Mouse (Mus musculus) heart, embryonic 14.5 days (tissue): ENCODE measurements around the gene Stra6. TPM values are rescaled to one million over a fixed set of nuclear protein-coding genes. Genes with fewer than 3 reads are reported as not detected.

ENCODE experiments used
- ATAC-seq: fragments of 200-750 bp; cut with Nextera tagmentation; 2 replicates; pipeline ENCODE4 v1.8.0; 2017; ENCODE audit warnings: low read depth, moderate TSS enrichment; ENCODE audit not compliant: insufficient number of reproducible peaks, insufficient read depth, low FRiP score
- H3K27ac ChIP-seq, 2 experiments: fragments of 200-500 bp in 1 of 2; fragments of 300-500 bp in 1 of 2; sonication (generic) in 1 of 2; replicated peaks in 1 of 2; 2 replicates each; pipeline ENCODE4 v1.5.1; 2012 to 2014; ENCODE audit warnings: low read depth in 2 of 2, low read length in 2 of 2, control low read depth in 1 of 2, mild to moderate bottlenecking in 1 of 2, mixed read lengths in 1 of 2; ENCODE audit not compliant: control insufficient read depth in 1 of 2, insufficient read depth in 1 of 2
- H3K27me3 ChIP-seq: fragments of 300-500 bp; sonication (generic); 2 replicates; pipeline ENCODE4 v1.6.1; 2014; ENCODE audit warnings: mild to moderate bottlenecking, low read length, control low read depth; ENCODE audit not compliant: control insufficient read depth, insufficient read depth
- H3K36me3 ChIP-seq: fragments of 300-500 bp; sonication (generic); 2 replicates; pipeline ENCODE4 v1.6.1; 2014; ENCODE audit warnings: mild to moderate bottlenecking, control low read depth, low read length, mixed read lengths; ENCODE audit not compliant: control insufficient read depth, insufficient read depth
- H3K4me1 ChIP-seq, 2 experiments: fragments of 200-500 bp in 1 of 2; fragments of 300-500 bp in 1 of 2; sonication (generic) in 1 of 2; 2 replicates each; pipeline ENCODE4 v1.6.1; 2012 to 2014; ENCODE audit warnings: low read length in 2 of 2, control low read depth in 1 of 2, mixed read lengths in 1 of 2; ENCODE audit not compliant: control insufficient read depth in 2 of 2, insufficient read depth in 2 of 2
- H3K4me2 ChIP-seq: fragments of 300-500 bp; sonication (generic); 2 replicates; pipeline ENCODE4 v1.6.1; 2014; ENCODE audit warnings: mild to moderate bottlenecking, low read length
- H3K4me3 ChIP-seq, 2 experiments: fragments of 200-500 bp in 1 of 2; fragments of 300-500 bp in 1 of 2; sonication (generic) in 1 of 2; 2 replicates each; pipeline ENCODE4 v1.5.1; 2012 to 2014; ENCODE audit warnings: low read length in 2 of 2, mild to moderate bottlenecking in 2 of 2, control low read depth in 1 of 2, low read depth in 1 of 2, moderate library complexity in 1 of 2; ENCODE audit not compliant: control insufficient read depth in 1 of 2, insufficient read depth in 1 of 2
- H3K9ac ChIP-seq: fragments of 300-500 bp; sonication (generic); 2 replicates; pipeline ENCODE4 v1.6.1; 2014; ENCODE audit warnings: mild to moderate bottlenecking, low read length
- H3K9me3 ChIP-seq: fragments of 300-500 bp; sonication (generic); 2 replicates; pipeline ENCODE4 v1.6.1; 2016; ENCODE audit warnings: low read length, control low read depth; ENCODE audit not compliant: control insufficient read depth
- WGBS: fragments of 180-500 bp; shearing (Covaris S2); extraction: QIAGEN DNeasy Blood & Tissue Kit; methylation state at CpG from one replicate; pipeline ENCODE4 v1.1.7; 2014; 5-methylcytosine and 5-hydroxymethylcytosine counted together
- polyA plus RNA-seq: library from polyadenylated mRNA; unstranded; fragments of >200 nt; fragmentation: Nextera tagmentation; extraction: Ambion mirVana; gene quantifications from 2 replicates; pipeline ENCODE4 v1.2.1, GENCODE M21; 2014

Stra6 gene
- polyA plus RNA-seq, 1 experiment from 2014 or later: 0.57 TPM

DNA sequence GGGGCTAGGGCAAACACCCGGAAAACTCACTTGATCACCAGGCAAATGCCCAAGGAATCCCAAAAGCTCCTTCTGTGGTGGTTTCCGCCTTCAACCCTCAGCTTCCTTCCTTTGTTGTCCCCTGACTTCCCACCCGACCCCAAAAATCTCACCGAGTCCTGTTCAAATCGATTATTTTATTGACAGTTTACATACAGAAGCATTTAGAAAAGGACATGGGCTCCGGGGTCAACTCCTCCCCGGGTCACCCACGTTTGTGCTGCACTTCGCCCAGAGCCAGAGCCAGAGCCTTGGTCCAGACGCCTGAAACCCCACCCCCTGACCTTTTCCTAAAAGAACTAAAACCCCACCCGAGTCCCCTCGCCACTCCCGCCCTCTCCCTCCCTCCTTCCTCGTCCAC, 132.6 kb downstream of the Stra6 start:
- peaks cover 82% of the 10 kb centered on the region for H3K27me3 ChIP-seq
- H3K36me3 ChIP-seq: no peaks in the 10 kb centered on the region
- peak overlapping the region; percentile 50 for H3K4me2 ChIP-seq
- H3K9me3 ChIP-seq: no peaks in the 10 kb centered on the region
- no peak overlapping the region for H3K27ac ChIP-seq
- H3K9ac ChIP-seq: no peak overlapping the region
- H3K4me1 ChIP-seq: peaks cover 12 to 30% of the 10 kb centered on the region in 2 experiments; a peak in 3 of 4 replicates
- 7% methylated on average over 14 of the region's 14 CpGs for WGBS
- H3K4me3 ChIP-seq: peak overlapping the region in 1 of 2 experiments; percentile 22; a peak in 2 of 4 replicates
- no peak for ATAC-seq

DNA sequence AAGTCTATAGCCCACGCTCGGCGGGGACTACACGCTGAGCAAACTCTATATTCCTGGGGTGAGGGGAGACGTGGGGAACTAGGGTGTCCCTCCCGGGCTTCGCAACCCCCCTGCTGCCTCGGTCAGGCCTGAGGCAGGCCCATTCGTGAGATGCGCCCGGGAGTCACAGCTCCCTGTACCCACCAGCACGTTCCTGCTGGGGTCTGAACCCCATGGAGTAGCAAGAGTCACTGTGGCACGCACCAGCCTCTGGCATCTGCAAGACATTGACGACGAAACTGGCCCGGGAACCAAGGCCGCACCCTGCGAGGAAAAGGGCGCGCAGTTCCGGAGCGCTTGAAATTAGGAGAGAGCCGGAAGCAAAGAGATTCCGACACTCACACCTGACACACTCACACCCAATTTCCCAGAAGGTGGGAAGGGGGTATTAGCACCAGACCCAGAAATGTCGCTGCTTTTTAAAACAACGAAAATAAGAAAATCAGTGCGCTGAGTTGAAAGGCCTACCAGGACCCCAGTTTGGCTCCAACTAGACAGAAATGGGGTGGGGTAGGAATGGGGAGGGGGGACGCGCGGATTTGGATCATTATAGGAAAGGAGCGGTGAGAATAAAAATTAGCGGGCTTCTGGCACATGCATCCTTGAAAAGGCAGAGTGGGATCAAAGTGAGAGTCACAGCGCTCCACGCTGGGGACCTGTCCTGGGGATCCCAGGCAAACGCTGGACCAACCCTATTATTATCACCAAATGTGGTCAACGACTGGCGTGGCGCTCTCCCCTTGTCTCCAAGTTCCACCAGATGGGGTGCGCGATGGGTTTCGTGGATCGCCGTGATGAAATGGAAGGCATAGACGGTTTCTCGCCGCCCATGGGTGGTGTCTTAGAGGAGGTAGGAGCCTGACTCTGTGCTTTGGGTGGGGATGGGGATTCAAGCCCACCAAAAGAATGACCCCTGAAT, 133.3 kb downstream of the Stra6 start:
- 4% methylated on average over 46 of the region's 46 CpGs for WGBS
- ATAC-seq: no peak

DNA sequence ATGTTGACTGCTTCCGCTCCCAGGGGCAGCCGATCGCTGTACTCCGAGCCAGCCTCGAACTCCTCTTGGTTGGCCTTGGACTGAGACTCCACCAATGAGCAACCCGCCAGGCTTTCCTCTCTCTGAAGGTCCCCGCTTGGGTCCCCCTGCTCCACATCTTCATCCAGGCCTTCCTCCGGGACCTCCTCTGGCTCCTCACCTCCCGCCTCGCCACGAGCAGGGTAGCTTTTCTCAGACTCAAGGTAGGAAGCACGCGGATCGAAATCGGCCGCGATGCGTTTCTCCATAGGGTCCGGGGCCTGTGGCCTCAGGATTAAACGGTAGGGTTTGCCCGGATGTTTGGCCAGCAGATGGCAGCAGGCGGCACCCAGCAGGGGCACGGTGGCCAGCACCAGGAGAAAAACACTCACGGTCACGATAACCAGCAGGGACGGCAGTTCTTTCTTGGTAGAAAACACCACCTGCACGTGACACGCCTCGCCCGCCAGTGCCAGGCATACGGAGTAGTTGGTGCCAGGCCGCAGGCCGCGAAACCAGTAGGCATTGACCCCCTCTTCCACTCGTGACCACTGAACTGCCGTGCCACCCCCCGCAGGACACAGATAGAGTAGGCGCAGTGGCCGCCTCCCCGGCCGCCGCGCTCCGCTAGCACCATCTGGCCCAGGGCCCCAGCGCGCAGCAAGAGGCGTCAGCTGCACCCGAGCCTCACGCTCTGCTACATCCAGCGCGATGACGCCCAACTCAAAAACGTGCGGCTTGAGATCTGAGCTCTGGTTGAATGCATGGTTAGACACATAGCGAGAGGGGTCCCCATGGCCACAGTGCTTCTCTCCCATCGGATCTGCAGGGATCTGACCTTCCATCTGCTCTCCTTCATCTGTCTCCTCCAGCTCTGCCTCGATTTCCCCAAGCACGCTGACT, 134.5 kb downstream of the Stra6 start:
- H3K27me3 ChIP-seq: peaks cover 96% of the 10 kb centered on the region
- no peak for ATAC-seq

More for the DNA sequence above, 133.3 kb downstream of the Stra6 start:
- Histone ChIP-seq H3K27me3 (peaks cover 87% of the 10 kb centered on the region), H3K4me1 (peaks cover 12 to 30% of the 10 kb centered on the region in 2 experiments; a peak in 3 of 4 replicates), H3K4me2 (peak overlapping the region; percentile 50), H3K4me3 (peak overlapping the region; percentile 4 to 28; a peak in 3 of 4 replicates), H3K9ac (no peak overlapping the region), H3K9me3 (no peaks in the 10 kb centered on the region), H3K36me3 (no peaks in the 10 kb centered on the region), H3K27ac (no peak overlapping the region)

DNA sequence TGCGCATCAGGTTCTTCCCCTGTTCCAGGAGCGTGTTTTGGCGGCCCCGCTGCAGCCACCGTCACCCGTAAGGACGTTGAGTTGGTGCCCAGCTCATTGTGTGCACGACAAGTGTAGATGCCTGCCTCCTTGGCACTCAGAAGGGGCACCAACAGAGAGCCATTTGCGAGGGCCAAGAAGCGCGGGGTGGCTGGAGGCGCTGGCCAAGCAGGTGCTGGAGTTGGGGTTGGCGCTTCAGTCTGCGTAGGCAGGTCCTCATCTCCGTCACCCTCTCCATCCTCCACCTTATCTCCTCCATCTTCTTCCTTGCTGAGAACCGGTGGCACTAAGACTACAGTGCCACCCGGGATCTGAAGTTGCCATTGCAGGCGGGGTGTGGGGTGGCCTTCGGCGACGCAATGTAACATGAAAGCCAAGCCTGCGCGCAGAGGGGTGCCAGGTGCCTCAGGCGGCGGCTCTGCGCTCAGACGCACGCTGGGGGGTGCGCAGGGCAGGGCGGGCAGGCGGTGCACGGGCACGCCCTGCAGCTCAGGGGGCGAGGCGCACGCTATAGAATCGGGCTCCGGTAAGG, 135.3 kb downstream of the Stra6 start:
- WGBS: 4% methylated on average over 34 of the region's 38 CpGs
- H3K4me1 ChIP-seq: peaks cover 13 to 35% of the 10 kb centered on the region in 2 experiments; a peak in 3 of 4 replicates
- no peak for ATAC-seq
- H3K4me3 ChIP-seq: peak overlapping the region in 1 of 2 experiments; percentile 28; a peak in 2 of 4 replicates
- peaks cover 96% of the 10 kb centered on the region for H3K27me3 ChIP-seq
- no peak overlapping the region for H3K27ac ChIP-seq
- no peaks in the 10 kb centered on the region for H3K9me3 ChIP-seq
- no peaks in the 10 kb centered on the region for H3K36me3 ChIP-seq
- H3K4me2 ChIP-seq: peak overlapping the region; percentile 50
- no peak overlapping the region for H3K9ac ChIP-seq

More for the DNA sequence above, 134.5 kb downstream of the Stra6 start:
- Histone ChIP-seq H3K9me3 (no peaks in the 10 kb centered on the region), H3K4me1 (peaks cover 12 to 30% of the 10 kb centered on the region in 2 experiments; a peak in 3 of 4 replicates), H3K9ac (no peak overlapping the region), H3K27ac (no peak overlapping the region), H3K36me3 (no peaks in the 10 kb centered on the region), H3K4me3 (peak overlapping the region; percentile 21 to 28), H3K4me2 (peak overlapping the region; percentile 50)
- under 1% methylated on average over 58 of the region's 58 CpGs for WGBS

DNA sequence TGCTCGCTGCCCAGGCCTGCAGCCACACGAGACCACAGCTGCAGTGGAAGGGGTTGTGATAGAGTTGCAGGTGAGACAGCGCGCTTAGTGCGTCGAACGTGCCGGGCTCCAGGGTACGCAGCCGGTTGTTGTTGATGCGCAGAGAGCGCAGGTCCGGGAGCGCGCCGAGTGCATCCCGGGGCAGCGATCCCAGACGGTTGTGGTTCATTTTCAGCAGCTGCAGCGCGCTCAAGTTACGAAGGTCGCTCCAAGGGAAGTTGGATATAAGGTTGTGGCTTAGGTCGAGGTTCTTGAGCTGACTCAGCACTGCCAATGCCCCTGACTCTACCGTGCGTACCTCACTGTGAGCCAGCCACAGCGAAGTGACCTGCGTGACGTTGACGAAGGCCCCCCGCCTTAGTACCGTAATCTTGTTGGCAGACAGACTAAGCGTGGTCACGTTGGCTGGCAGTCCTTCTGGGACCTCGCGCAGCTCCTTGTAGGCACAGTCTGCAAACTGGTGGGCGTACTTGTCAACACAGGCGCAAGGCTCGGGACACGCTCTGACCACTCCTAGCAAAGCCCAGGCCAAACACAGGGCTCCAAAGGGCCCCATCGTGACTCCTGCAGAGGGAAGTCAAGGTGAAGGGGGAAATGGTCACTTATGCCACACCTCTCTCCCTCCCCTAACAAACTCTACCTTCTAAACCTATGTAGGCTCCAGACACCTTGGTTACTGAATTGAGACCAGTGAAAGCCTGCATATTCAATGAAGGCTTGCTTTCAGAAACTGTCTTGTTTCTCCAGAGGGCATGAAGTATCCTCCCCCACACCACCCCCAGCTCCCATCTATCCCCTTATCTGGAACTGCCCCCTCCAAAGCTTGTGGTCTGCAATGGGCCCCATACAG, 136.0 kb downstream of the Stra6 start:
- WGBS: under 1% methylated on average over 41 of the region's 41 CpGs
- no peak overlapping the region for H3K27ac ChIP-seq
- H3K4me2 ChIP-seq: peak overlapping the region; percentile 49
- peaks cover 94% of the 10 kb centered on the region for H3K27me3 ChIP-seq
- H3K4me3 ChIP-seq: peak overlapping the region in 1 of 2 experiments; percentile 28; a peak in 2 of 4 replicates
- no peak overlapping the region for H3K9ac ChIP-seq
- no peaks in the 10 kb centered on the region for H3K9me3 ChIP-seq
- no peaks in the 10 kb centered on the region for H3K36me3 ChIP-seq
- ATAC-seq: no peak
- peaks cover 15 to 36% of the 10 kb centered on the region in 2 experiments; a peak in 3 of 4 replicates for H3K4me1 ChIP-seq

DNA sequence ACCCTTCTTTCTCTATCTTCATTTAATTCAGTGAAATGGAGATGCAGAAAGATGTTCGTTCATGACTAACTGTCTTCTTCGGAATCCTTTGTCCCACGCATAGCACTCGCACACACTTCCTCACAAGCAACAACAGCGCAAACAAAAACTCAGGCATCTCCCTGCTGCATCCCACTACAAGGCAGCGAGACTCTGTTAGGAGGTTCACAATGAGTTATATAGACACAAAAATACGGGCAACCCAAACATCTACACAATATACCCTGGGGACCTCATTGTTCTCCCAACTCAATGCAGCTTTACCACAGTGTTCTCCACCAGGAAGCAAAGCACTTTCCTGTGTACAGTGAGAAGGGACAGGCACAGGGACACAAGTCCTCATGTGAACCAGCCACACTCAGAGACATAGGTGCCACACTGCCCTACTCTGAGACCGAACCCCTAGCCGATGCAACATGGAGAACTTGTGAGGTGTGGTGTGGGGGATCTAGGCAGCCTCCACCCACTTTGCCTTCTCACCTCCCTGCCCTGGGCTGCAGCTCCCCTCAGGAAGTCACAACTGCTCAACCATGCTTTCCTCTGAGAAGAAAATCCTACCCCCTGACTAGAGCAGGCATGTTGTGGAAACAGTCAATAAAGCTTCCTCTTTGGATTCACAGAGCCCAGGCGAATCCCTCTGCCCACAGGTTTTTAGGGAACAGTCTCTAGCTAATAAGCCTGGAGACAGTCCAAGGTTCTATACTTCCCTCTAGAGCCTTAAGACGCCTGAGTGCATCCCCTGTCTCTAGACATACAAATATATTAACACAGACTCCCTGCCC, 136.9 kb downstream of the Stra6 start:
- ATAC-seq: no peak
- peaks cover 86% of the 10 kb centered on the region for H3K27me3 ChIP-seq
- 12% methylated on average over 11 of the region's 11 CpGs for WGBS
- H3K36me3 ChIP-seq: no peaks in the 10 kb centered on the region
- no peak overlapping the region for H3K27ac ChIP-seq
- no peak overlapping the region for H3K9ac ChIP-seq
- H3K4me3 ChIP-seq: no peak overlapping the region
- H3K4me1 ChIP-seq: peaks cover 15 to 36% of the 10 kb centered on the region in 2 experiments; a peak in 3 of 4 replicates
- H3K4me2 ChIP-seq: no peak overlapping the region
- no peaks in the 10 kb centered on the region for H3K9me3 ChIP-seq
